Mouse (Mus musculus) forebrain, embryonic 11.5 days (tissue): Measurements from ENCODE around the gene Nos1ap. TPM values are rescaled to one million over a fixed set of nuclear protein-coding genes. Genes with fewer than 3 reads are reported as not detected.

Experiments used
- ATAC-seq: fragments of 200-750 bp; cut with Nextera tagmentation; replicated peaks from 2 replicates; pipeline ENCODE4 v1.8.0; 2017; ENCODE audit warnings: moderate TSS enrichment; ENCODE audit not compliant: low FRiP score
- DNase-seq: peaks from one replicate; pipeline ENCODE4 v3.0.0-alpha.2; 2017; ENCODE audit warnings: low spot score
- H3K27ac ChIP-seq: fragments of 300-500 bp; sonication (generic); 2 replicates; pipeline ENCODE4 v1.5.1; 2014; ENCODE audit warnings: low read depth, low read length
- H3K27me3 ChIP-seq: fragments of 300-500 bp; sonication (generic); 2 replicates; pipeline ENCODE4 v1.6.1; 2014; ENCODE audit warnings: mild to moderate bottlenecking, low read length, mixed read lengths; ENCODE audit not compliant: control insufficient read depth, insufficient read depth
- H3K36me3 ChIP-seq: fragments of 300-500 bp; sonication (generic); 2 replicates; pipeline ENCODE4 v1.6.1; 2014; ENCODE audit warnings: mild to moderate bottlenecking, low read length, moderate library complexity, mixed read lengths; ENCODE audit not compliant: control insufficient read depth, insufficient read depth
- H3K4me1 ChIP-seq: fragments of 300-500 bp; sonication (generic); replicated peaks from 2 replicates; pipeline ENCODE4 v1.6.1; 2014; ENCODE audit warnings: low read length, mixed read lengths; ENCODE audit not compliant: control insufficient read depth, insufficient read depth
- H3K4me2 ChIP-seq: fragments of 300-500 bp; sonication (generic); 2 replicates; pipeline ENCODE4 v1.6.1; 2014; ENCODE audit warnings: low read depth, mild to moderate bottlenecking, low read length, moderate library complexity, mixed read lengths; ENCODE audit not compliant: severe bottlenecking
- H3K4me3 ChIP-seq: fragments of 300-500 bp; sonication (generic); 2 replicates; pipeline ENCODE4 v1.5.1; 2014; ENCODE audit warnings: low read depth, low read length
- H3K9ac ChIP-seq: fragments of 300-500 bp; sonication (generic); 2 replicates; pipeline ENCODE4 v1.6.1; 2014; ENCODE audit warnings: low read length
- H3K9me3 ChIP-seq: fragments of 300-500 bp; sonication (generic); 2 replicates; pipeline ENCODE4 v1.6.1; 2016; ENCODE audit warnings: low read length, mixed read lengths; ENCODE audit not compliant: control insufficient read depth
- WGBS: fragments of 180-500 bp; shearing (Covaris S2); extraction: QIAGEN DNeasy Blood & Tissue Kit; methylation state at CpG from one replicate; pipeline ENCODE4 v1.1.7; 2014; 5-methylcytosine and 5-hydroxymethylcytosine counted together
- polyA plus RNA-seq: library from polyadenylated mRNA; unstranded; fragments of >200 nt; fragmentation: Nextera tagmentation; extraction: Ambion mirVana; gene quantifications from 2 replicates; pipeline ENCODE4 v1.2.1, GENCODE M21; 2014

The Nos1ap gene
- polyA plus RNA-seq, 1 experiment from 2014 or later: 19.7 TPM

DNA sequence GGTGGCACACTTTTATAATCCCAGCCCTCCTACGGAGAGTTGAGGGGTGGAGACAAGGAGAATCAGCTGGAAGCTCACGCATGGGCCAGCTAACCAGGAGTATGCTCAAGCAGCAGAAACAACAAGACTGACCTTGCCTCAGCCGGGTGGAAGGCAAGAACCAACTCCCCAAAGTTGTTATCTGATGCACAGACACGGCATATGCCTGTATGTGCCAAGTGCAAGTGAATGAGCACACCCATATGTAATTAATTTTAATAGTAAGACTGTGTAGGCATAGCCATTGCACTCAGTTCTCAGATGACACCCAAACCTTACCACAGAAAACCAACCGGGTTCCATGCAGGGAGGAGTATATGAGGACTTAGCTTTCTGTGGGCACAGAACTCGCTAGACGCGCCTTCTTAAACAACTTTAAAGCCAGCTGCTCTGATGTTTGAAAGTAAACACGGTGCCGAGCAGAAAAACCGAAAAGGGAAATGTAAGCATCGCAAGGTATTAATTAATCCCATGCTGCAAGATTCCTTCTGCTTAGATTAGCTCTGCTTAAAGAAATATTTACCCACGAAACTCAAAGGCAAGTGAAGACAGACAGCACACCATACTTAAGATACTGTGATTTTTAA is 9.1 kb downstream of the Nos1ap start:
- DNase-seq: no peak

DNA sequence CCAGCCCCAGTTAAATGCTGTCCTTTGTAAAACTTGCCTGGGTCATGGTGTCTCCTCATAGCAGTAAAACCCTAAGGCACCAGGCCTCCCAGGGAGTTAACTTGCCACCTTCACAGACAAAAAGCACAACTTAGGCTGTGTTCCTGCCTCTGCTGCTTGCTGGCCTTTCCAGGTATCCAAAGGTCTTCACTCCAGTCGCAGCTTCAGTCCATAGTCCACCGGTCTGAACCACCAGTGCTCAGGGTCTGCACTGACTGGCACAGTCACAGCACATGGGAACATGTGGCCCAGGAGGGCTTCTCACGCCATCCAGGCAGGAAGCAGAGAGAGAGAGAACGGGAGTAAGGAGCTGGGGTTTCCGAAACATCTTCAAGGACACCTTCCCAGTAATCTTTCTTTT is 10.2 kb downstream of the Nos1ap start:
- H3K4me2 ChIP-seq: no peak overlapping the region
- no peak for DNase-seq
- H3K9ac ChIP-seq: no peak overlapping the region
- no peaks in the 10 kb centered on the region for H3K9me3 ChIP-seq
- no peaks in the 10 kb centered on the region for H3K27me3 ChIP-seq
- no peaks in the 10 kb centered on the region for H3K36me3 ChIP-seq
- peaks cover 3% of the 10 kb centered on the region; the same call in 1 of the 2 replicates for H3K4me1 ChIP-seq
- no peak overlapping the region for H3K27ac ChIP-seq
- no peak for ATAC-seq
- no peak overlapping the region for H3K4me3 ChIP-seq
- 91% methylated on average over 5 of the region's 5 CpGs for WGBS

More for the DNA sequence above, 9.1 kb downstream of the Nos1ap start:
- Histone ChIP-seq H3K27me3 (no peaks in the 10 kb centered on the region), H3K4me2 (no peak overlapping the region), H3K4me1 (peaks cover 3% of the 10 kb centered on the region; the same call in 1 of the 2 replicates), H3K36me3 (no peaks in the 10 kb centered on the region), H3K9me3 (no peaks in the 10 kb centered on the region), H3K27ac (no peak overlapping the region), H3K9ac (no peak overlapping the region), H3K4me3 (no peak overlapping the region)
- ATAC-seq: no peak
- 74% methylated on average over 13 of the region's 13 CpGs for WGBS

DNA sequence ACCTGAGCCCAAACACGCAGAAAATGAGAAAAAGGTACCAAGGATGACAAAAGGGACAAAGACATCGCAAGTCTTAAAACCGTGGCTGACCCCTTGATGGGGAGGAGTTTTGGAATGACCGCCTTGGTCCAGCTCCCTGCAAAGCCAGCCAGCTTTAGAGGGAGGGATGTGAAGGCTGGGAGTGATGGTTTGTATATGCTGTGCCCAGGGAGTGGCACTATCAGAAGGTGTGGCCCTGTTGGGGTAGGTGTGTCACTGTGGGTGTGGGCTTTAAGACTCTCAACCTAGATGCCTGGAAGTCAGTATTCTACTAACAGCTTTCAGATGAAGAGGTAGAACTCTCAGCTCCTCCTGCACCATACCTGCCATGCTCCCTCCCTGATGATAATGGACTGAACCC is 10.6 kb downstream of the Nos1ap start:
- no peaks in the 10 kb centered on the region for H3K36me3 ChIP-seq
- no peaks in the 10 kb centered on the region for H3K27me3 ChIP-seq
- H3K4me2 ChIP-seq: no peak overlapping the region
- 96% methylated on average over 4 of the region's 4 CpGs for WGBS
- H3K9ac ChIP-seq: no peak overlapping the region
- no peaks in the 10 kb centered on the region for H3K9me3 ChIP-seq
- DNase-seq (no peak), ATAC-seq (no peak)
- no peak overlapping the region for H3K4me3 ChIP-seq
- peaks cover 3% of the 10 kb centered on the region; the same call in 1 of the 2 replicates for H3K4me1 ChIP-seq
- no peak overlapping the region for H3K27ac ChIP-seq

DNA sequence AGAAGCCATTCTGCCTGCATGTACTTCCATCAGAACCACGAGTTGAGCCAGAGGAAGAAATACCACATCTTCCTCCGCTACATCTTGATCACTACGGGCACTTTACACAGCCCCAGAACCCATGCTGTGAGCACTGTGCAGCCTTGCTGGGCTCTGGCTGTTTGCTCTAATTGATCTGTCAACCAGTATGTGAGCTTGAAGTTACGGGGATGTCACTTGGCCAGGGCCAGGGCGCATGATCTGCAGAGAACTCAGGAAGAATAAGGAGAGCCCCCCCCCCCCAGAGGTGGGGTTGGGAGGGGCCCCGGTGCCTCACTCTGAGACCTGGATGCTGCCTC is 13.0 kb downstream of the Nos1ap start:
- peak; percentile 21; the same call in 1 of the 2 replicates for ATAC-seq
- no peak overlapping the region for H3K4me2 ChIP-seq
- no peak overlapping the region for H3K4me3 ChIP-seq
- H3K36me3 ChIP-seq: no peaks in the 10 kb centered on the region
- no peaks in the 10 kb centered on the region for H3K27me3 ChIP-seq
- peaks cover 3% of the 10 kb centered on the region; the same call in 1 of the 2 replicates for H3K4me1 ChIP-seq
- 18% methylated on average over 6 of the region's 6 CpGs for WGBS
- no peak for DNase-seq
- H3K27ac ChIP-seq: no peak overlapping the region
- no peak overlapping the region for H3K9ac ChIP-seq
- no peaks in the 10 kb centered on the region for H3K9me3 ChIP-seq

DNA sequence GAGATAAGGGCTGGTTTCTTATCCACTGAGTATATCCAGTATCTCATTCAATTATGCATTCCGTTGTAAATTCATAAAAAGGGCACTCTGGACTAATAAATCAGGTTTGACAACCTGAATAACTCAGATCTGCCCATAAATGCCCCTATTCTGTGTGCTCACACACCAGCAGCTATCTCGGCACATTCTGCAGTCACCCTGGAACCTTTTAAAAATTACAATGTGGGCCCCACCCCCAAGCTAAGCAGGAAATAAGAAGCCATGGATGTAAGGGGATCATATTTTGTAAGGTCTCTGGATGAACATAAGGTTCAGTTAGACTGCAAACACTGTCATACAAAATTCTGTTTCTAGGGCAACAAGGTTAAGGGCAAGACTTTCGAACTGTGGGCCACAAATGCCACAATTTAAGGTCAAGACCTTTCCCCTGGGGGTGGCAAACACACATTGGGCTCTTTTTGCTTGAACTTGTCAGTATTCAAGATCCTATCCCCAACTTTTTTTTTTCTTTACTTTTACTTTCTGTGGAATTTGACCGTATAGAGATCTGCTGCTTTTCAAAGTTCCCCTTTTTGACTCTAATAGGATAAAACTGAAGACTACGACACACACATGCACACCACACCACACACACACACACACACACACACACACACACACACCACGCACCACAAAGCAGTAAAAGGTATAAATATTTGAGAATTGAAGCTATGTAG is 13.5 kb downstream of the Nos1ap start:
- Histone ChIP-seq H3K27ac (no peak overlapping the region), H3K36me3 (no peaks in the 10 kb centered on the region), H3K4me2 (no peak overlapping the region), H3K4me1 (peaks cover 3% of the 10 kb centered on the region; the same call in 1 of the 2 replicates), H3K9ac (no peak overlapping the region), H3K9me3 (no peaks in the 10 kb centered on the region), H3K4me3 (no peak overlapping the region), H3K27me3 (no peaks in the 10 kb centered on the region)
- ATAC-seq (no peak), DNase-seq (no peak)
- 58% methylated on average over 6 of the region's 6 CpGs for WGBS

DNA sequence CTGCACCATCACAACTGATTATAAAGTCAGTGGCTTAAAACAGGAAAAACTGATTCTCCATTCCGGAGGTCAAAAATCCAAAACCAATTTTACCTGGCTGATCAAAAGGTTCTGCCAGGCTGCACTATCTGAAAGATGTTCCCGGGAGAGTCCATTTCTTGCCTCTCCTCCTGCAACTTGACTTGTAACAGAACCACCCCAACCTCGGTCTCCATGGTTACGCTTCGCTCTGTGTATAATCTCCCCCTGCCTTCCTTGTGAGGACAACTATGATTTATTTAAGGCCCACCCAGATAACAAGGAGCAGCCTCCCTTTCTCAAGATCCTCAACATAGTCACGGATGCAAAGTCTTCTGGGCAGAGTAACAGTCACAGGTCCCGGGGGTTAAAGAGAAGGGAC is 16.5 kb downstream of the Nos1ap start:
- Histone ChIP-seq H3K27ac (no peak overlapping the region), H3K9ac (no peak overlapping the region), H3K27me3 (no peaks in the 10 kb centered on the region), H3K4me3 (no peak overlapping the region), H3K36me3 (no peaks in the 10 kb centered on the region), H3K9me3 (no peaks in the 10 kb centered on the region), H3K4me2 (no peak overlapping the region), H3K4me1 (peaks cover 3% of the 10 kb centered on the region; the same call in 1 of the 2 replicates)
- ATAC-seq (no peak), DNase-seq (no peak)
- 95% methylated on average over 7 of the region's 7 CpGs for WGBS

DNA sequence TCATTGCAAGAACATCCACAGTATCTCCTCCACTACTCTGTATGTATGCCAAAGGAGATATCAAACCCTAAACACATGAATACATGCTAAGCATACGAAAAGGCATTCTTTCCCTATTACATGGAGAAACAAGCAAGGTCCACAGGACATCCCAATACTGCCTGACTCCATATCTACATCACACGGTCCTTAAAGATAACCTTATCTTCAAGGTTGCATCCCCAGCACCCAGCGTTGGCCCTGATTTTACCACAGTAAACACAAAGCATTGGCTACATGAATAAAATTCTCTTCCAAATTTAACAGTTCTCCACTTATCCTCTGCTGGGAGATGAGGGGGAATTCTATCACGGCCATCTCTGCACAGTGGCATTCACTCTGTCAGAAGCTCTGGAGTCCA is 22.7 kb downstream of the Nos1ap start:
- no peaks in the 10 kb centered on the region for H3K36me3 ChIP-seq
- H3K4me1 ChIP-seq: no peaks in the 10 kb centered on the region
- no peak overlapping the region for H3K9ac ChIP-seq
- 91% methylated on average over 4 of the region's 4 CpGs for WGBS
- H3K9me3 ChIP-seq: no peaks in the 10 kb centered on the region
- H3K4me3 ChIP-seq: no peak overlapping the region
- DNase-seq (no peak), ATAC-seq (no peak)
- H3K27ac ChIP-seq: no peak overlapping the region
- H3K4me2 ChIP-seq: no peak overlapping the region
- no peaks in the 10 kb centered on the region for H3K27me3 ChIP-seq

DNA sequence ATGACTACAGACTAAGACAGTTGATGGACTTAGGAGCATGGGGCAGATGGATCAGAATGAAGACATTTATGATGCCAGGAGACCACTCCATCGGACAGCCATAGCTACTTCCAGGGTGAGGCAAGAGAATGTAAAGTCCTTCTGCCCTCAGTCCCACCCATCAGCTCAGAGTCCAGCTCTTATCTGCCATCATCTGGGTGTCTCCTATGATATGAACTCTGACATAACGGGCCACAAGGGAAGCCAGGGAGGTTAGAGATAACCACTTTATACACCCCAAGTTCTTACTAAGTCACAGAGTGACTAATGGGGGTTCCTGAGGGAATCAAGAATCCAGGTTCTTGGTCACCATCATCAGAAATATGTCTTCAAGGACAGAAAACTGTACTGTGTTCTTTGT is 23.1 kb downstream of the Nos1ap start:
- Histone ChIP-seq H3K9ac (no peak overlapping the region), H3K9me3 (no peaks in the 10 kb centered on the region), H3K4me2 (no peak overlapping the region), H3K4me3 (no peak overlapping the region), H3K4me1 (no peaks in the 10 kb centered on the region), H3K36me3 (no peaks in the 10 kb centered on the region), H3K27ac (no peak overlapping the region), H3K27me3 (no peaks in the 10 kb centered on the region)
- no peak for ATAC-seq
- WGBS: 89% methylated on average over 2 of the region's 2 CpGs
- DNase-seq: no peak

DNA sequence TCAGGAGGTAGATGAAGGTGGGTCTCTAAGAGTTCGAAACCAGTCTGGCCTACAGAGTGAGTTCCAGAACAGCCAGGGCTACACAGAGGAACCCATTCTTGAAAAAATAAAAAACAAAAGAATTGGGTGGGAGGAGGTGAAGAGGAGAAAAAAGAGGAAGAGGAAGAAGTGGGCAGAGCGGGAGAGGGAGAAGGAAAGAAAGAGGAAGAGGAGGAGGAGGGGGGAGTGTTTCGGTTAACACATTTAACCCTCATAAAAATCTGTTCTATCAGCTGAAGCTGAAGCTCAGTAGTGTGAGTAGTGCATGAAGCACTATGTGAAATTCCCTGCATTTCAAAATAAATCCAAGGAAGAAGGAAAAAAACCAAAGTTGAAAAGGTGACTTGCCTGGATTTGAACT is 24.7 kb downstream of the Nos1ap start:
- no peak overlapping the region for H3K27ac ChIP-seq
- H3K4me3 ChIP-seq: no peak overlapping the region
- H3K27me3 ChIP-seq: no peaks in the 10 kb centered on the region
- no peak overlapping the region for H3K4me2 ChIP-seq
- DNase-seq (no peak), ATAC-seq (no peak)
- H3K36me3 ChIP-seq: no peaks in the 10 kb centered on the region
- H3K9ac ChIP-seq: no peak overlapping the region
- no peaks in the 10 kb centered on the region for H3K9me3 ChIP-seq
- H3K4me1 ChIP-seq: no peaks in the 10 kb centered on the region
- WGBS: 94% methylated on average over 3 of the region's 3 CpGs
